Mouse (Mus musculus) forebrain, postnatal 0 days (tissue): ENCODE results near the gene Slc10a6. TPM values are rescaled to one million over a fixed set of nuclear protein-coding genes. Genes with fewer than 3 reads are reported as not detected.

Experiments
- ATAC-seq: fragments of 200-750 bp; cut with Nextera tagmentation; 2 replicates; pipeline ENCODE4 v1.8.0; 2017; ENCODE audit warnings: mild to moderate bottlenecking, moderate library complexity
- DNase-seq: peaks from one replicate; pipeline ENCODE4 v3.0.0-alpha.2; 2015
- H3K27ac ChIP-seq: fragments of 300-500 bp; sonication (generic); 2 replicates; pipeline ENCODE4 v1.5.1; 2014; ENCODE audit warnings: low read depth, mild to moderate bottlenecking, antibody characterized with exemption, low read length, moderate library complexity, mixed read lengths
- H3K27me3 ChIP-seq: fragments of 300-500 bp; sonication (generic); 2 replicates; pipeline ENCODE4 v1.6.1; 2014; ENCODE audit warnings: mild to moderate bottlenecking, low read length, mixed read lengths; ENCODE audit not compliant: insufficient read depth
- H3K36me3 ChIP-seq: fragments of 300-500 bp; sonication (generic); 2 replicates; pipeline ENCODE4 v1.6.1; 2014; ENCODE audit warnings: mild to moderate bottlenecking, moderate library complexity; ENCODE audit not compliant: insufficient read depth
- H3K4me1 ChIP-seq: fragments of 300-500 bp; sonication (generic); 2 replicates; pipeline ENCODE4 v1.6.1; 2014; ENCODE audit warnings: antibody characterized with exemption; ENCODE audit not compliant: insufficient read depth
- H3K4me2 ChIP-seq: fragments of 300-500 bp; sonication (generic); 2 replicates; pipeline ENCODE4 v1.6.1; 2014; ENCODE audit warnings: low read depth, mild to moderate bottlenecking, moderate library complexity
- H3K4me3 ChIP-seq: fragments of 300-500 bp; sonication (generic); 2 replicates; pipeline ENCODE4 v1.5.1; 2014; ENCODE audit warnings: low read depth, low read length, mixed read lengths
- H3K9ac ChIP-seq: fragments of 300-500 bp; sonication (generic); 2 replicates; pipeline ENCODE4 v1.6.1; 2014; ENCODE audit warnings: mild to moderate bottlenecking
- H3K9me3 ChIP-seq: fragments of 300-500 bp; sonication (generic); 2 replicates; pipeline ENCODE4 v1.6.1; 2016; ENCODE audit warnings: low read length
- CTCF ChIP-seq: sonication (generic); IDR thresholded peaks from 2 replicates; pipeline ENCODE4 v1.5.1; 2016; ENCODE audit warnings: antibody characterized with exemption, control low read depth, low read depth
- WGBS: fragments of 180-500 bp; shearing (Covaris S2); extraction: QIAGEN DNeasy Blood & Tissue Kit; methylation state at CpG from one replicate; pipeline ENCODE4 v1.1.7; 2014; 5-methylcytosine and 5-hydroxymethylcytosine counted together
- polyA plus RNA-seq: library from polyadenylated mRNA; unstranded; fragments of >200 nt; fragmentation: Nextera tagmentation; extraction: Ambion mirVana; gene quantifications from 2 replicates; pipeline ENCODE4 v1.2.1, GENCODE M21; 2015
- total RNA-seq: library from RNA; depleted of rRNA; stranded (reverse); fragments of >200 nt; gene quantifications from 2 replicates; pipeline ENCODE4 v1.2.3, GENCODE M21; 2014

The Slc10a6 gene
- total and polyA plus RNA-seq, 2 experiments from 2014 or later, result 0.07 to 0.76 TPM

DNA sequence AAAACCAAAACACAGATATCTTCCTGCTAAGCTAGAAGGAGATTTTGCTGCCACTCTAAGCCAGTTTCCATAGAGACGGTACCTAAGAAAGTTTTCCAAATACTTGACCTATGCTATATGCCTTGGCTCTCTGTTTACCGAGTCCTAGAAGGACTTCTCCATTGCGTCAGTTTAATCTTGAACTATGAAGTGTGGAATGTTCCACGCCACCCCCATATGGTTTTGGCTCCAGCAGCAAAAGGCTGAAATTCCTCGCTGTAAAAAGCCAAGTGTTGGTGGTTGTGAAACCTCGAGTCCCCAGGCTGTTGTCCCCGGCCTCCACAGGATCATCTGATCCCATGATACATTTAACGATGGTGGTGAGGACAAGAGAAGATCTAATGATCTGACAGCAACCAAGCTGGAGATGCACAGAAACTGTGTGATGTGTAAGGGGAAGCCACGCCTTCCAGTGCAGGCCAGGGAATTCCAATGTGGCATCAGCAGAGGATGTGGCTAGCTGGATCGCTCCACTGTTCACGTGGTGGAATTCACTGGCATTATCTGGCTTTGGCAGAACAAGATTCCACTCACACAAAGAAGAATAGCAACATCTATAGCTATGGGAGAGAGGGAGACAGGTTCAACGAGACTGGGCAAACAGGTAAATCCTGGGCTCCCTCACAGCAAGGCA lies 8.8 kb downstream of the Slc10a6 start:
- Histone ChIP-seq H3K4me3 (no peak overlapping the region), H3K4me1 (no peaks in the 10 kb centered on the region), H3K9me3 (no peaks in the 10 kb centered on the region), H3K4me2 (no peak overlapping the region), H3K27ac (no peak overlapping the region), H3K9ac (no peak overlapping the region), H3K27me3 (no peaks in the 10 kb centered on the region), H3K36me3 (no peaks in the 10 kb centered on the region)
- WGBS, result 75% methylated on average over 12 of the region's 12 CpGs
- TF ChIP-seq CTCF, result no peak
- DNase-seq, result no peak
- no peak for ATAC-seq

DNA sequence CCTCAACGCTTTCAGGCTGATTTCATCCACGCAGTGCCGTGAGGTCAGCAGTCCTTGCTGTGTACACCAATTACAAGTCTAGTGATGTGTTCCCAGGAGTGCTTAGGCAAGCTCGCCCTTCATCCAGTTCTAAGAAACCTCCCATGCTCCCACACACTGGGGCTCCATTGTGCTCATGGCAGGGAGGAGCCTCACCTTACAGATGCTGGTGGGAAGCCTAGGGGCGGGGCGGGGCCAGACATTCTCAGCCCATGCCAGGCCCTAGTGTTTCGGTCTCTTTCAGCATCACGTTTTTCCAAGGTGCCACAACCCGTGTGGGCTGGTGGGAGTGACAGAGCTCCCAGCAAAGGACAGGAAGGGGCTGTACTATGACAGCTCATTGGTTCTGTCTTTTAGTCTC lies 12.0 kb downstream of the Slc10a6 start:
- H3K9ac ChIP-seq, result no peak overlapping the region
- no peaks in the 10 kb centered on the region for H3K27me3 ChIP-seq
- TF ChIP-seq CTCF, result no peak
- no peak overlapping the region for H3K27ac ChIP-seq
- no peak for DNase-seq
- H3K9me3 ChIP-seq, result no peaks in the 10 kb centered on the region
- no peak for ATAC-seq
- H3K4me1 ChIP-seq, result no peaks in the 10 kb centered on the region
- WGBS, result 62% methylated on average over 9 of the region's 9 CpGs
- no peak overlapping the region for H3K4me3 ChIP-seq
- H3K4me2 ChIP-seq, result no peak overlapping the region
- no peaks in the 10 kb centered on the region for H3K36me3 ChIP-seq

DNA sequence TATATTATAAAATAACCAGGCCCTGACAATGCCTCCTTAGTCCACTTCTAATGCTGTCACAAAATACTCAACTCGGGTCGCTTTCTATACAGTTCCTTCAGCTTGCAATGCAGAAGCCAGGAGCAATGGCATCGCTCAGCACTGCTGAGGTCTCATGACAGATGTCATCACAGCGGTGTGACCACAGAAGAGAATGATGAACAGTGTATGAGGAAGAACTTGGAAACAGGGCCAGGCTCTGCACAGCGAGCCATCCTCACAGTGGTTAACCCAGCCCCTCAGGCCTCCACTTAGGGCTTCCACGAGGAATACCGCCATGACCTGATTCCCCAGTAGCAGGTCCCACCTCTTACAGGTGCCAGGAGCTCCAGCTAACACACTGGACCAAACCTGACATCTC lies 14.8 kb downstream of the Slc10a6 start:
- Histone ChIP-seq H3K4me1 (no peaks in the 10 kb centered on the region), H3K4me3 (no peak overlapping the region), H3K27ac (no peak overlapping the region), H3K4me2 (no peak overlapping the region), H3K27me3 (no peaks in the 10 kb centered on the region), H3K9me3 (no peaks in the 10 kb centered on the region), H3K9ac (no peak overlapping the region), H3K36me3 (no peaks in the 10 kb centered on the region)
- DNase-seq, result no peak
- no peak for TF ChIP-seq CTCF
- ATAC-seq, result no peak
- WGBS, result 89% methylated on average over 7 of the region's 7 CpGs

- TF ChIP-seq CTCF, result peak; percentile 15; the same call in 1 of the 2 replicates
- no peak for DNase-seq
- Histone ChIP-seq H3K4me3 (no peak overlapping the region), H3K9me3 (no peaks in the 10 kb centered on the region), H3K9ac (no peak overlapping the region), H3K27me3 (no peaks in the 10 kb centered on the region), H3K4me1 (no peaks in the 10 kb centered on the region), H3K4me2 (no peak overlapping the region), H3K27ac (no peak overlapping the region), H3K36me3 (no peaks in the 10 kb centered on the region)
- 85% methylated on average over 7 of the region's 7 CpGs for WGBS
- ATAC-seq, result no peak
These were observed 16.9 kb downstream of the Slc10a6 start for GRCm38 (mm10) chr5:103612316-103612715.

DNA sequence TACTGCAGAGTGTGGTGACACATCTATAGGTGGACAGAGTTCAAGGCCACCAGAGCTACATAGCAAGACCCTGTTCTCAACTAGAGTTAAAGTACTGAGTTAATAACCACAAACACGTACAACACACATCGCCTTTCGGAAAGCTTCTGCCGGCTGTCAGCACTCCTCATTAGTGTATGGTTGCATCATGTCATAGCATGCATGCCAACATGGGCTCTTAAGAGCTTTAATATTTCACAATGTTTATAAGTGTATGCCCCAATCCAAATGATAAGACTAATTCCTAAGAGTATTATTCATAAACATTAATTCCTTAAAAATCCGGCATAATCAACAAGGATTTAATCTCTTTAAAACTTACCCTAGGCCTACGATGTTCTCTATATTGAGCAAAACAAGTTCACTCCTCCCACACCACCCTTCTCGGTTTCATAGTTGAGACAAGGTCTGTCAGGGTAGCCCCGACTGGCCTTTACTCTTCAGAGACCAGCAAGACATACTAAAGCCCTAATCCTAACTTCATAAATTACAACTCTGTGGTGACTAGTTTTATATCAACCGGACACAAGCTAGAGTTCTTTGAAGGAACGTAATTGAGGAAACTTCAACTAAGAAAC lies 18.2 kb downstream of the Slc10a6 start:
- no peaks in the 10 kb centered on the region for H3K36me3 ChIP-seq
- no peaks in the 10 kb centered on the region for H3K4me1 ChIP-seq
- no peak overlapping the region for H3K4me3 ChIP-seq
- WGBS, result 85% methylated on average over 10 of the region's 10 CpGs
- H3K27ac ChIP-seq, result no peak overlapping the region
- ATAC-seq (no peak), DNase-seq (no peak)
- H3K9ac ChIP-seq, result no peak overlapping the region
- H3K9me3 ChIP-seq, result no peaks in the 10 kb centered on the region
- no peak for TF ChIP-seq CTCF
- H3K27me3 ChIP-seq, result no peaks in the 10 kb centered on the region
- no peak overlapping the region for H3K4me2 ChIP-seq

- WGBS, result 75% methylated on average over 5 of the region's 5 CpGs
- Histone ChIP-seq H3K4me2 (no peak overlapping the region), H3K36me3 (no peaks in the 10 kb centered on the region), H3K9me3 (no peaks in the 10 kb centered on the region), H3K4me1 (no peaks in the 10 kb centered on the region), H3K9ac (no peak overlapping the region), H3K4me3 (no peak overlapping the region), H3K27me3 (no peaks in the 10 kb centered on the region), H3K27ac (no peak overlapping the region)
- TF ChIP-seq CTCF, result no peak
- no peak for ATAC-seq
- no peak for DNase-seq
These were observed 19.1 kb downstream of the Slc10a6 start for GRCm38 (mm10) chr5:103610148-103610547.

DNA sequence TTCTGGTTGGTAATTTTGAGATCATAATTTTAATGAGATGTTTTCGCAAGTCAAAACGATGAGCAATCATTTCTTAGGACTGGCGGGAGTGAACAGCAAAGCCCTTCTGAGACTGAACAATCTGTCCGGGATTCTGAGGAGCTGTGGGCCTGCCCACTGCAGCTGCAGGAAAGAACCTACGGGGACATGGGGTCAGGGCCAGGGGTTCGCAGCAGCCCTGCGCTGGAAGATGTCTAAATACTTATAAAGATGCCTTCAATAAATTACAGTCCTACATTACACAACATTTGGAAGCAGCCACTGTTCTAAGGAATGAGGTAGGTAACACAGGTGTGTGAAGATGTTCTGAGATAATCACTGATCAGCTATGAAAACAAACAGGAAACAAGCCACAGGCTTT lies 23.5 kb downstream of the Slc10a6 start:
- H3K4me2 ChIP-seq, result no peak overlapping the region
- TF ChIP-seq CTCF, result no peak
- H3K9ac ChIP-seq, result no peak overlapping the region
- H3K4me1 ChIP-seq, result no peaks in the 10 kb centered on the region
- H3K27me3 ChIP-seq, result no peaks in the 10 kb centered on the region
- ATAC-seq, result no peak
- 78% methylated on average over 7 of the region's 7 CpGs for WGBS
- no peaks in the 10 kb centered on the region for H3K36me3 ChIP-seq
- H3K4me3 ChIP-seq, result no peak overlapping the region
- no peak overlapping the region for H3K27ac ChIP-seq
- no peak for DNase-seq
- H3K9me3 ChIP-seq, result no peaks in the 10 kb centered on the region
